Mouse (Mus musculus) kidney, embryonic 16.5 days (tissue): ENCODE measurements around the gene Mecom. TPM values are rescaled to one million over a fixed set of nuclear protein-coding genes. Genes with fewer than 3 reads are reported as not detected.
A peak's percentile ranks its signal among the peaks of the same experiment; 100 is the strongest.

Source experiments
- ATAC-seq: fragments of 200-750 bp; cut with Nextera tagmentation; 2 replicates; pipeline ENCODE4 v1.8.0; 2017; ENCODE audit warnings: moderate TSS enrichment; ENCODE audit not compliant: low FRiP score, low TSS enrichment
- H3K27ac ChIP-seq: fragments of 300-500 bp; sonication (generic); 2 replicates; pipeline ENCODE4 v1.5.1; 2014; ENCODE audit warnings: low read length
- H3K27me3 ChIP-seq: fragments of 300-500 bp; sonication (generic); 2 replicates; pipeline ENCODE4 v1.6.1; 2014; ENCODE audit warnings: low read length, control low read depth, mixed read lengths; ENCODE audit not compliant: insufficient read depth
- H3K36me3 ChIP-seq: fragments of 300-500 bp; sonication (generic); 2 replicates; pipeline ENCODE4 v1.6.1; 2014; ENCODE audit warnings: low read length, control low read depth, mixed read lengths; ENCODE audit not compliant: insufficient read depth
- H3K4me1 ChIP-seq: fragments of 300-500 bp; sonication (generic); 2 replicates; pipeline ENCODE4 v1.6.1; 2014; ENCODE audit warnings: low read length, control low read depth, mixed read lengths; ENCODE audit not compliant: insufficient read depth
- H3K4me2 ChIP-seq: fragments of 300-500 bp; sonication (generic); replicated peaks from 2 replicates; pipeline ENCODE4 v1.6.1; 2014; ENCODE audit warnings: low read depth, low read length
- H3K4me3 ChIP-seq: fragments of 300-500 bp; sonication (generic); 2 replicates; pipeline ENCODE4 v1.5.1; 2014; ENCODE audit warnings: mild to moderate bottlenecking, low read length
- H3K9ac ChIP-seq: fragments of 300-500 bp; sonication (generic); replicated peaks from 2 replicates; pipeline ENCODE4 v1.6.1; 2014; ENCODE audit warnings: low read length
- H3K9me3 ChIP-seq: fragments of 300-500 bp; sonication (generic); 2 replicates; pipeline ENCODE4 v1.6.1; 2016; ENCODE audit warnings: low read length, control low read depth
- WGBS: fragments of 180-500 bp; shearing (Covaris S2); extraction: QIAGEN DNeasy Blood & Tissue Kit; methylation state at CpG from one replicate; pipeline ENCODE4 v1.1.7; 2014; 5-methylcytosine and 5-hydroxymethylcytosine counted together
- polyA plus RNA-seq: library from polyadenylated mRNA; unstranded; fragments of >200 nt; fragmentation: Nextera tagmentation; extraction: Ambion mirVana; gene quantifications from 2 replicates; pipeline ENCODE4 v1.2.1, GENCODE M21; 2015

The Mecom gene
- polyA plus RNA-seq, 1 experiment from 2014 or later, result 78.3 TPM

GRCm38 (mm10) chr3:30130495-30130894 lies 417.3 kb downstream of the Mecom start:
- 59% methylated on average over 4 of the region's 4 CpGs for WGBS
- Histone ChIP-seq H3K4me2 (no peak overlapping the region), H3K27ac (no peak overlapping the region), H3K4me3 (no peak overlapping the region), H3K36me3 (no peaks in the 10 kb centered on the region), H3K9me3 (no peaks in the 10 kb centered on the region), H3K4me1 (0 out of 2 replicates have a peak, but pooled peaks cover 2% of the 10 kb centered on the region), H3K9ac (no peak overlapping the region), H3K27me3 (no peaks in the 10 kb centered on the region)
- no peak for ATAC-seq

DNA sequence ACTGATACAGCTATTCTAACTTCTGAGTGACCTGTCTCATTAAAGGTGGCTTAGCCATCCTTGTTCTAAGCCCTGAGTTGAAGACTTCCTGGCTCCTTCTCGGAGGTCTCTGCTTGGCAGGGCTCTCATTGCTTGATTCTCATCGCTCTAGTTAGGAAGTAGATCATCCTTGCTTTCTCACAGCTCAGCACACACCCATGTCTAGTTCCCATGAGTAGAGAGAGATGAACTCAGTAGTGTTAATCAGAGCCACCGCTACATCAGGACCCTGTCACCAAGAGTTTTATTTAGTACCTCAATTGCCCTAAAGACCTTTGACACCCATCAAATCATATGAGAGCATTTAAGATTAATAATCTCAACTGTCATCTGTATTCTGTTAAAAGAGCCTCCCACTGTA lies 425.2 kb downstream of the Mecom start:
- H3K4me2 ChIP-seq, result no peak overlapping the region
- H3K9me3 ChIP-seq, result no peaks in the 10 kb centered on the region
- H3K4me3 ChIP-seq, result no peak overlapping the region
- no peak overlapping the region for H3K9ac ChIP-seq
- H3K27ac ChIP-seq, result no peak overlapping the region
- no peaks in the 10 kb centered on the region for H3K27me3 ChIP-seq
- H3K36me3 ChIP-seq, result no peaks in the 10 kb centered on the region
- no peaks in the 10 kb centered on the region for H3K4me1 ChIP-seq
- WGBS, result 89% methylated on average over 3 of the region's 3 CpGs
- no peak for ATAC-seq

DNA sequence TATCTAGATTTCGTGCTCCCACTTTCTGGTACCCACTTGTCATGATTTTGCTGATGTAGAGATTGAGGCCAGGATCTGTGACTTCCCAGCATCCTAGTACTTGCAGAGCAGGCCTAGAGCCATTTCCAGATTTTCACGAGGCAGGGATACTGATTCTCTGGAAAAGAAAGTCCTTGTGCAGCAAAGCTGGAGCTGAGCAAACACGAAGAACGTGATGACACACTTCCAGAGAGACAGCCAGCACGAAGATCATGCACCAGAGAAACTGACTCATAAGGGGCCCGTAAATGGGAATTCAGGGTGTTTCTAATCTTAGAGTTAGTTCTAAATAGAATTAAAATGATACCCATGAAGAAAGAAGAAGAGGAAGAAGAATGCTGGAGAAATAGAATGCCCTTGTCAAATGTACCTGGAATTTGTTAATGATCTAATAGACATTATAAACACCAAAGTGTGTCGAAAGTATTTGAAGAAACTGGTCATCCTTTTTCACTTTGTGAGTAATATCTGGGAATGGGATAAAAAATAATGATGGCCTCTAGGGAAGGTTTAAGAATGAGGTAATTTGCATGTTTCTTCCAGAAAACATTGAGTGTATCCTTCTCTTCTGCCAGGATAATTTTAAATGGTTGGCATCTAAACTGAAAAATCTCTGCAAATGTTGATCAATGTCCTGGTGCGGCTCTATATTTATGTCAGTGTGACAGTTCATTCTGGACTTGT lies 426.9 kb downstream of the Mecom start:
- no peak for ATAC-seq
- H3K4me3 ChIP-seq, result no peak overlapping the region
- no peak overlapping the region for H3K4me2 ChIP-seq
- H3K27me3 ChIP-seq, result no peaks in the 10 kb centered on the region
- no peak overlapping the region for H3K9ac ChIP-seq
- no peaks in the 10 kb centered on the region for H3K36me3 ChIP-seq
- no peaks in the 10 kb centered on the region for H3K4me1 ChIP-seq
- WGBS, result 88% methylated on average over 8 of the region's 8 CpGs
- H3K9me3 ChIP-seq, result no peaks in the 10 kb centered on the region
- H3K27ac ChIP-seq, result no peak overlapping the region

DNA sequence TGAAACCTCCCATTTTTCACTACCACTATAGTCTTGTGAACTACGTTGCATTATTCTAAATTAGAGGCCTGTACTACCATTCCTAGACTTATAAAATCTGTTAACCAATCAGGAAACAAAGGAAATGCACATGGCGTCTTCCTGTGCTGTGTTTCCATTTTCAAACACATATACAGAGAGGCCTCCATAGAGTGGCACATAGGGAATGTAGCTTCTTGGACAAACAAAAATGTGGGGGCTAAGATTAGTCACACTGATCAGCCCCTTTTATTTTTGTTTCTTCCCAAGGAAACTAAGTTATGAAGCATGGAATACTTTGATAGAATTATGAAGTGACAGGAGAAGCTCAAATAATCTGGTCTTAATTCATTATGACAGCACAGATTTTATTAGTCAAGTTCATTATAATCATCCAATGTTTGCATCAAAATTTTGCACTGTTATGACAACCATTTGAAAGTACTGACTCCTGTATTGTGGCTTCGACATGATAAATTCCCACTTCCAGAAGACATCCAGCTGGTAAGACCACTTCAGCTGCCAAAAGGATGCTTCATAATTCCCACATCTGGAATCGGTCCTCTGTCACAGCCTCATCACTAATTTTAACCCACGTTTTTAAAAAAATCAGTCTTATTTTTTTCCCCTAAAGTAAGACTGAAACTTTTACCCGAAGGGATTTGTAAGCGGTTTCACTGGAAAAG lies 429.1 kb downstream of the Mecom start:
- H3K4me2 ChIP-seq, result no peak overlapping the region
- 86% methylated on average over 7 of the region's 7 CpGs for WGBS
- no peaks in the 10 kb centered on the region for H3K9me3 ChIP-seq
- H3K36me3 ChIP-seq, result no peaks in the 10 kb centered on the region
- H3K4me1 ChIP-seq, result 0 out of 2 replicates have a peak, but pooled peaks cover 3% of the 10 kb centered on the region
- no peak overlapping the region for H3K4me3 ChIP-seq
- ATAC-seq, result no peak
- H3K27ac ChIP-seq, result no peak overlapping the region
- H3K27me3 ChIP-seq, result no peaks in the 10 kb centered on the region
- H3K9ac ChIP-seq, result no peak overlapping the region

- Histone ChIP-seq H3K9me3 (no peaks in the 10 kb centered on the region), H3K4me2 (no peak overlapping the region), H3K36me3 (no peaks in the 10 kb centered on the region), H3K9ac (no peak overlapping the region), H3K27ac (peak overlapping the region; percentile 60; the same call in 1 of the 2 replicates), H3K4me3 (no peak overlapping the region), H3K4me1 (0 out of 2 replicates have a peak, but pooled peaks cover 3% of the 10 kb centered on the region), H3K27me3 (no peaks in the 10 kb centered on the region)
- 21% methylated on average over 3 of the region's 3 CpGs for WGBS
- ATAC-seq, result peak; percentile 77; the same call in 1 of the 2 replicates
Measured at GRCm38 (mm10) chr3:30113249-30113770, 434.5 kb downstream of the Mecom start.

- no peaks in the 10 kb centered on the region for H3K36me3 ChIP-seq
- H3K4me1 ChIP-seq, result peaks cover 21% of the 10 kb centered on the region
- H3K9me3 ChIP-seq, result no peaks in the 10 kb centered on the region
- peak overlapping the region; percentile 70 for H3K27ac ChIP-seq
- ATAC-seq, result peak; percentile 77
- no peak overlapping the region for H3K4me3 ChIP-seq
- WGBS, result 74% methylated on average over 9 of the region's 9 CpGs
- H3K9ac ChIP-seq, result no peak overlapping the region
- H3K4me2 ChIP-seq, result no peak overlapping the region
- no peaks in the 10 kb centered on the region for H3K27me3 ChIP-seq
Measured at GRCm38 (mm10) chr3:30107945-30108670, 439.7 kb downstream of the Mecom start.

- Histone ChIP-seq H3K27ac (peak overlapping the region; percentile 74), H3K36me3 (no peaks in the 10 kb centered on the region), H3K27me3 (no peaks in the 10 kb centered on the region), H3K4me2 (peak overlapping the region; percentile 41), H3K9ac (peak overlapping the region; percentile 39), H3K4me3 (peak overlapping the region; percentile 22), H3K9me3 (no peaks in the 10 kb centered on the region), H3K4me1 (peaks cover 21% of the 10 kb centered on the region)
- WGBS, result 58% methylated on average over 18 of the region's 18 CpGs
- no peak for ATAC-seq
Measured at GRCm38 (mm10) chr3:30106481-30106880, 441.3 kb downstream of the Mecom start.

DNA sequence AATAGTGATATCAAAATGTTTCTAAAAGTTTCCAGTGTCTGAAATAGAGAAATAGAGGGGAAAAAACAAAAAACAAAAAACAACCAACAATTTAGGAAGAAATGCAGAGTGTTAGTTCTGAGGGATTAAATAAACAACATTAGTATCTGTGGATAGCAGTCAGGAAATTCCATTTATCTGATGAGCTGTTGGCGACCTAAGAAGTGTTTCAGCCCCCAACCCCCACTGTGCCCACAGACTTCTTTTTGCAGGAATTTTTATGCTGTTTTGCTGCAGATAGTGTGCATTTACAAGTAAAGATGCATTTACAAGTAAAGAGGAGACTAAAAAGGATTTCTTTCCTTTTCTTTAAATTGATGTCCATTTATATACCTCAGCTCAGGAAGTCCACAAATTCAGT lies 441.9 kb downstream of the Mecom start:
- H3K4me2 ChIP-seq, result 0 out of 2 replicates have a peak overlapping the region, but pooled peaks have one; percentile 23
- no peak for ATAC-seq
- no peaks in the 10 kb centered on the region for H3K9me3 ChIP-seq
- H3K4me1 ChIP-seq, result peaks cover 21% of the 10 kb centered on the region
- H3K4me3 ChIP-seq, result no peak overlapping the region
- H3K27ac ChIP-seq, result peak overlapping the region; percentile 46; the same call in 1 of the 2 replicates
- WGBS, result 29% methylated on average over 1 of the region's 1 CpGs
- H3K9ac ChIP-seq, result no peak overlapping the region
- no peaks in the 10 kb centered on the region for H3K36me3 ChIP-seq
- no peaks in the 10 kb centered on the region for H3K27me3 ChIP-seq

DNA sequence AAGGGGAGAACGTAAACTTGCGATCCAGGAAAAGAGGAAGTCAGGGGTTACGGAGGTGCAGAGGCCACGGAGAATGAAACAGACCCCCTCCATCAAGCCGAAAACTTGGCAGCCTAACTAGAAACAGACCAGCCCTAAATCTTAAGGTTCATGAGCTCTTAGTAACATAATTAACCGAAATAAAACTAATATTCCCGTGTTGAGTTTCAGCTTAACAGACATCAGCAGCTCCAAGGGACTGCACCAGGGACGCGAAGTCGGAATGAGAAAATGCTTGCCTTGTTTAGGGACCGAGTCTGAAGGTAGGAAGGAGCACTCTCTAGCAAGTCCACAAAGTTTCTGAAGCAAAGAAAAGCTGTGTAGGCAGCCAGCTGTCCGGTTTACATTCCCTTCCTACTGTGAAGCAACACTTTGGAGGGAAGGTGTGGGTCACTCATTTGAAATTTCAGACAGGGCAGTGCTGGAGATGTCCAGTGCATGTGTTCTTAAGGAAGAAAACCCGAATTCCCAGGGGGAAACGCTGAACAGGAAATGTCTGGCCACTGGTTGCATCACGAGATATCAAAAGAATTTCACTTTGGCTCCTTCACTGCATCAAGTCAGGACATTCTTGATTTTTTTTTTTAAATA lies 442.5 kb downstream of the Mecom start:
- Histone ChIP-seq H3K9ac (peak overlapping the region; percentile 10; the same call in 1 of the 2 replicates), H3K4me1 (peaks cover 21% of the 10 kb centered on the region), H3K4me2 (peak overlapping the region; percentile 37), H3K4me3 (peak overlapping the region; percentile 5), H3K9me3 (no peaks in the 10 kb centered on the region), H3K27ac (peak overlapping the region; percentile 61), H3K36me3 (no peaks in the 10 kb centered on the region), H3K27me3 (no peaks in the 10 kb centered on the region)
- 4% methylated on average over 15 of the region's 15 CpGs for WGBS
- peak; percentile 78 for ATAC-seq
